Mouse (Mus musculus): ENCODE data around the gene Vmn2r103. TPM values are rescaled to one million over a fixed set of nuclear protein-coding genes. Genes with fewer than 3 reads are reported as not detected.

Gene Vmn2r103
- not detected in 2 replicates for polyA plus RNA-seq (2015; fragmentation: Nextera tagmentation; extraction: Ambion mirVana)

- Histone ChIP-seq H3K27ac (ENCODE audit: low read depth) (no peak within 1 kb of the TSS), H3K4me3 (ENCODE audit: low read depth, low read length) (no peak within 1 kb of the TSS), H3K27me3 (ENCODE audit: insufficient read depth, low read length) (no peaks in the 10 kb centered on the region), H3K4me1 (ENCODE audit: insufficient read depth) (no peaks in the 10 kb centered on the region), H3K4me2 (ENCODE audit: low read depth, low read length) (no peak within 1 kb of the TSS), H3K9me3 (ENCODE audit: low read length) (no peaks in the 10 kb centered on the region; the same call in 1 of the 2 replicates), H3K9ac (replicated peaks) (no peak within 1 kb of the TSS), H3K36me3 (replicated peaks; ENCODE audit: insufficient read depth, low read length) (no peaks in the 10 kb centered on the region)
- TF ChIP-seq CTCF (IDR thresholded peaks at IDR 0.05; ENCODE audit: low read depth), result no peak
- no peak for TF ChIP-seq EP300 (IDR thresholded peaks at IDR 0.05; ENCODE audit: low read depth)
- 43% methylated on average over 4 of the region's 4 CpGs for WGBS (ENCODE audit: insufficient replicate concordance)
- DNase-seq (no peak), ATAC-seq (no peak)
Observed at GRCm38 (mm10) chr17:19773063-19773462, at the start of gene Vmn2r103. TSS of gene Vmn2r103 (plus strand) at chr17:19773363.

GRCm38 (mm10) chr17:19778994-19779393 lies 5.8 kb downstream of the Vmn2r103 start:
- H3K4me1 ChIP-seq (ENCODE audit: insufficient read depth), result no peaks in the 10 kb centered on the region
- H3K36me3 ChIP-seq (replicated peaks; ENCODE audit: insufficient read depth, low read length), result no peaks in the 10 kb centered on the region
- DNase-seq (no peak), ATAC-seq (no peak)
- 75% methylated on average over 4 of the region's 4 CpGs for WGBS (ENCODE audit: insufficient replicate concordance)
- H3K4me3 ChIP-seq (ENCODE audit: low read depth, low read length), result no peak overlapping the region
- no peaks in the 10 kb centered on the region for H3K27me3 ChIP-seq (ENCODE audit: insufficient read depth, low read length)
- H3K27ac ChIP-seq (ENCODE audit: low read depth), result no peak overlapping the region
- H3K9me3 ChIP-seq (ENCODE audit: low read length), result no peaks in the 10 kb centered on the region
- no peak overlapping the region for H3K9ac ChIP-seq (replicated peaks)
- TF ChIP-seq CTCF (IDR thresholded peaks at IDR 0.05; ENCODE audit: low read depth) (no peak), EP300 (IDR thresholded peaks at IDR 0.05; ENCODE audit: low read depth) (no peak)
- H3K4me2 ChIP-seq (ENCODE audit: low read depth, low read length), result no peak overlapping the region

- DNase-seq (no peak), ATAC-seq (no peak)
- H3K4me2 ChIP-seq (ENCODE audit: low read depth, low read length), result no peak overlapping the region
- no peaks in the 10 kb centered on the region for H3K36me3 ChIP-seq (replicated peaks; ENCODE audit: insufficient read depth, low read length)
- no peak for TF ChIP-seq EP300 (IDR thresholded peaks at IDR 0.05; ENCODE audit: low read depth)
- no peak overlapping the region for H3K9ac ChIP-seq (replicated peaks)
- H3K27me3 ChIP-seq (ENCODE audit: insufficient read depth, low read length), result no peaks in the 10 kb centered on the region
- no peak overlapping the region for H3K27ac ChIP-seq (ENCODE audit: low read depth)
- H3K4me3 ChIP-seq (ENCODE audit: low read depth, low read length), result no peak overlapping the region
- peaks cover 3% of the 10 kb centered on the region; the same call in 1 of the 2 replicates for H3K9me3 ChIP-seq (ENCODE audit: low read length)
- no peaks in the 10 kb centered on the region for H3K4me1 ChIP-seq (ENCODE audit: insufficient read depth)
- WGBS (ENCODE audit: insufficient replicate concordance), result 73% methylated on average over 1 of the region's 1 CpGs
Observed at GRCm38 (mm10) chr17:19789248-19789647, 16.1 kb downstream of the Vmn2r103 start.

Other genes starting within 250 kb of the Vmn2r103 start
- not detected in 2 replicates for gene Vmn2r101, start 196.1 kb upstream of the Vmn2r103 start, polyA plus RNA-seq (2015; fragmentation: Nextera tagmentation; extraction: Ambion mirVana)
- not detected in 2 replicates for gene Vmn2r102, start 113.0 kb upstream of the Vmn2r103 start, polyA plus RNA-seq (2015; fragmentation: Nextera tagmentation; extraction: Ambion mirVana)

Measured in liver, postnatal 0 days (tissue).